Mouse (Mus musculus) cerebellum, adult (tissue): ENCODE results near the gene Nr1i3.

Source experiments
- ATAC-seq: cut with Nextera tagmentation; 2 replicates; pipeline ENCODE4 v1.9.2; 2017; ENCODE audit warnings: mild to moderate bottlenecking, moderate library complexity, mixed read lengths; ENCODE audit not compliant: insufficient number of reproducible peaks, low FRiP score, low TSS enrichment

Gene Nr1i3

DNA sequence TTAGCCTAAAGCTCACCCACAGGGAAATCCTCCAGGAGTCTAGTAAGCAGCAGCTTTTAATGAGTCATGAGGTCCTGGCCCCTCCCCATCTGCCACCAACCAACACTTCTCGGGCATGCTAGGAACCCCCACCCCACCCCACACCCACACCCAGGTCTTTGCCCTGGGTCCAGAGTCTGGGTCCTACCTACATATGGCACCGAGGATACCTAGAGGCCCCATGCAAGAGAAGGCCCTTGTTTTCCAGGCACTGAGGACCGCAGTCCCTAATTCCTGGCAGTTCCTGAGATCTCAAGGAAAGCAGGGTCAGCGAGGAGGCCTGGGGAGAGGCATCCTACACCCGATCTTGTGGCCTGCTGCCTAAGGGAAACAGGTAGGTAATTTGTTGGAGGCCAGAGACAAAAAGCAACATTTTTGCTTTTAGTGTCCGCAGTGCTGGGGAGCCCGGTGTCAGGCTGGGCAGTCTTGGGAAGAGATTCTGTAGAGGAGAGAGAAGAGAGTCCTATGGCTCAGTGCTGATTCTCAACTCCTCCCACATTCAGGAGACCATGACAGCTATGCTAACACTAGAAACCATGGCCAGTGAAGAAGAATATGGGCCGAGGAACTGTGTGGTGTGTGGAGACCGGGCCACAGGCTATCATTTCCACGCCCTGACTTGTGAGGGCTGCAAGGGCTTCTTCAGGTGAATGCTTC is at the start of gene Nr1i3:
Gene Nr1i3 (plus strand): TSS at position 170 of the 696 bp plus-strand sequence.
- no peak for ATAC-seq

GRCm38 (mm10) chr1:171164258-171164657 is 49.5 kb upstream of the Nr1i3 start:
- ATAC-seq = no peak

GRCm38 (mm10) chr1:171165629-171166345 is 48.0 kb upstream of the Nr1i3 start:
- ATAC-seq = no peak

DNA sequence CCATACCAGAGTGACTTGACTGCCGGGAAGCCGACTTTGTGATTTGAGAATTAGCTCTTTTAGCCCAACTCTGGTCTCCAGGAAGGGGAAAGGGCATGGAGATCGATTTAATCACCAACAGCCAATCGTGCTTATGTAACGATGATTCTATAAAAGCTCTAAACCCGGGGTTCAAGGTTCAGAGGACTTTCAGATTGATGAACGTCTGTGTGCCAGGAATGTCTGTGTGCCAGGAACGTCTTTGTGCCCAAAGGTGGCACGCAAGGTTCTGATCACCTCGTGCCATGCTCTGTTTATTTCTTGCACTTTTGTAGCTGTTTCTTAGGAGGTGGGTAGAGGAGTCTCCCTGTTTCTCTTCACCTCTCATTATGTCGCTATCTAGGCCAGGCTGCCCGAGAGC is 44.9 kb upstream of the Nr1i3 start:
- no peak for ATAC-seq

DNA sequence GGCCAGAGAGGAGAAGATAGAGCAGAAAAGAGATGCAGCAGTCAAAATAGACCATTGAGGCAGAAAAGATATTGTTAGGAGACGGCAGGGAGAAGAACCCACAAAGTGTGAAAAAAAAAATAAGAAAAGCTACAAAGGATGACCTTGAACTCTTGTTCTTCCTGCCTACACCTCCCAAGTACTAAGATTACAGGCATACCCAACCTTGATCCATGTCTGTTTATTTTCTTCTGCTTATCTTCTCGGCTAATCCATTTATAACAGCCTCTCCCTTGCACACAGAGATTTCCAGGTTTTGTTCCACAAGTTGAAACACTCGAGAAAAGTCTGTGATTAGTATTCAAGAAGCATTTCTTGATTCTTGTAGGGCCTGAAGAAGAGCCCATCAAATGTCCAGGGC is 43.9 kb upstream of the Nr1i3 start:
- no peak for ATAC-seq

DNA sequence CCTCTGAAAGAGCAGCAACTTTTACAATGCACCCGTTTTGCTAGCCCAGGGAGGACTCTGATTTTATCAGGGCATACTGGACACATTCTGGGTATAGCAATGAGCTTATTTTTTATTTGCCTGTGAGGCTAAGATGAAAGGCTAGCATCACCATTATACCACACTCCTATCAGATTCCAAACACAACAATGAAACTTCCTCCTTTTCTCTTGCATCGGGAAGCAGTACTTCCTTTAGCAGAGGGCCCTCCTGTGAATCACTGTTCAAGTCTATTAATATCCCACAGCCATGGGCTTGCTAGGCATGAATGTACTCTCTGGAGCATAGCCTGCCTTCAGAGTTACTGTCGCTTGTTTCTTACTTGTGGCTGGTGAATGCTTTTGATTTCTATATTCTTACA is 42.6 kb upstream of the Nr1i3 start:
- ATAC-seq = no peak

DNA sequence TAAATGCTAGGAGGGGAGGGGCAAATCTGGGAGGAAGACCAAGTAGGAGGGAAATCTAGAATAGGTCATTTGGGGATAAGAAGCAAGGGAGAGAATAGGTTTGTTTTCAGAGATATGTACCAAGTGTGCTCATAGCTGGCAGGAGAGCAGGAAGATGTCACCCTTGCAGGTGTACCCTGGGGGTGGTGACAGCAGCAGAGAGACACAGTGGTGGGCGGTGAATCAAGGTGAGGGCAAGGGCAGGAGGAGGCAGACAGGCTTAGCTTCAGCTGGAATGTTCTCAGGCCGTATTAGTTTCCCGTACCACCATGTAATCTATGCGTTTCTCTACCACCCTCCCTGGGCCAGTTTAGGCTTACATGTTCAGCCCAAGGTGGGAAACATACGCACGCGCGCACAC is 41.0 kb upstream of the Nr1i3 start:
- ATAC-seq = no peak

- ATAC-seq = no peak
These were observed 34.1 kb upstream of the Nr1i3 start for GRCm38 (mm10) chr1:171179487-171180171.

- ATAC-seq = no peak
These were observed 30.7 kb upstream of the Nr1i3 start for GRCm38 (mm10) chr1:171183025-171183424.

DNA sequence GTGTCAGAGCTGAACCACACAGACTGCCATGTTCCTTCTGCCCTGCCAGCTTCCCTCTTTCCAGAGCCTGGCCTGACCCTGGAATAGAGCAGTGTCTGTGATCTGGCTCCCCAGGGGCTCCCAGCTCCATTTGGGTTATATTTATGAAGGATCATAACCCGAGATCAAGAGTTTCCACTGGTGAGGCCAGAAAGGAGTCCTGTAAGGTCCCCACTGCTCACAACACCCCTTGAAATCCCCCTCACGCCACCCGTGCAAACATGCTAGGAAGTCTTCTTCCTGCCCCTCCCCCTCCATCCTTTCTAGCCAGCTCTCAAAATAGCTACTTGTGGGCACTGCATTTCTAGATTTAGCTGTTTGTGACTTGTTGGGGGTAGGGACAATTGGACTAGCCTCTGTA is 30.1 kb upstream of the Nr1i3 start:
- no peak for ATAC-seq

DNA sequence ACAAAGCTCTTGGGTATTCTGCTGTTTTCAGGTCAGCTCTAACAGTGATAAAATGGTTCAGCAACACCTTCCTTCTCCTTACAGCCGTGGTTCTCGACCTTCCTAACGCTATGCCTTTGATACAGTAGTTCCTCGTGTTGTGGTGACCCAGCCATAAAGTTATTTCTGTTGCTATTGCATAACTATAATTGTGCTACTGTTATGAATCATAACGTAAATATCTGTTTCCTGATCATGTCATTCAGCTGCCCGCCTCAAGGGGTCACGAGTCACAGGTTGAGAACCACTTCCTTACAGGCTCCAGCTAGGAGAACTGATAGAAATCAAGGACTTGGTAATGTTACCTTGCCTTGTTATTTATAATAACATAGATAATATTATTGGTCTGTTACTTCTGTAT is 29.5 kb upstream of the Nr1i3 start:
- no peak for ATAC-seq

- no peak for ATAC-seq
These were observed 28.1 kb upstream of the Nr1i3 start for GRCm38 (mm10) chr1:171185655-171186054.

- no peak for ATAC-seq
These were observed 25.7 kb upstream of the Nr1i3 start for GRCm38 (mm10) chr1:171187851-171188700.

DNA sequence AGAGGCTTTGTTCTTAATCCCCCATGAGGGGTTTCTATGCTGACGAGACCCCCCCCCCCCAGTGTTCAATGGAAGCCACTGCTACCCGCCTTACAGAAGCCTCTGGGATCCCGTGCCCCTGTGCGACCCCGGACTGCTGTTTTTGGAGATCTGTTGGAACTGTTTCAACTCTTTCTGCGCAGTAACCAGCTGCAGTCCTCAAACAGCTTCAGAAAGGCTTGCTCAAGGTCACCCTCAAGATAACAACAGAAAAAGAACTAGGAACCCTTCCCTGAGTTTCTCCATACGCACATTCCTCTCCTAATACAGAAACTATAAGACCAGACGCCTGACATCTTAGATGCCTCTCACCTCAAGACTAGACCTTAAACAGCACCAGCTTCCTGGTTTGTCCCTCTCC is 24.7 kb upstream of the Nr1i3 start:
- no peak for ATAC-seq

GRCm38 (mm10) chr1:171189476-171190114 is 24.2 kb upstream of the Nr1i3 start:
- no peak for ATAC-seq

DNA sequence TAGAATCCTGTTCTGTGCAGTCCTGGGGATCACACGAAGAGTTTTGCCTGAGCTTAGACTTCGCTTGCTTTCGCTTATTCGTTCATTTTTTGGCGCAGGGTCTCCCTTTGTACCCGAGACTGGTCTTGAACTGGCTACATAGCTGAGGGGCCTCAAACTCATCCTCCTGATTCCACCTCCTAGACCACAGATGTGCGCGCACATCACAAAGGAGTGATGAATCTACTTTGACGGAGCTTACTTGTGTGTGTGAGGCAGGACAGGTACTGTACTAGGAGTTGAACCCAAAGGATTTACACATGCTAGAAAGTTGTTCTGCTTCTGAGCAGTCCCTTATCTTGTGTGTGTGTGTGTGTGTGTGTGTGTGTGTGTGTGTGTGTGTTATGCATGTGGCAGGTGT is 22.9 kb upstream of the Nr1i3 start:
- ATAC-seq = no peak

- ATAC-seq = no peak
These were observed 21.5 kb upstream of the Nr1i3 start for GRCm38 (mm10) chr1:171192283-171192682.

- no peak for ATAC-seq
These were observed 20.5 kb upstream of the Nr1i3 start for GRCm38 (mm10) chr1:171193093-171193840.
